Mouse (Mus musculus) intestine, embryonic 14.5 days (tissue): Measurements from ENCODE around the gene Gm20431. TPM values are rescaled to one million over a fixed set of nuclear protein-coding genes. Genes with fewer than 3 reads are reported as not detected.

Experiments
- ATAC-seq: fragments of 200-750 bp; cut with Nextera tagmentation; replicated peaks from 2 replicates; pipeline ENCODE4 v1.8.0; 2017; ENCODE audit warnings: low read depth, moderate number of reproducible peaks, moderate TSS enrichment, moderate library complexity; ENCODE audit not compliant: low FRiP score, low TSS enrichment
- DNase-seq: peaks from one replicate; pipeline ENCODE4 v3.0.0-alpha.2; 2018; ENCODE audit warnings: low spot score
- H3K27ac ChIP-seq: fragments of 300-500 bp; sonication (generic); 2 replicates; pipeline ENCODE4 v1.5.1; 2014; ENCODE audit warnings: low read depth, mild to moderate bottlenecking, control low read depth
- H3K27me3 ChIP-seq: fragments of 300-500 bp; sonication (generic); replicated peaks from 2 replicates; pipeline ENCODE4 v1.6.1; 2014; ENCODE audit warnings: low read length, control low read depth; ENCODE audit not compliant: control insufficient read depth, insufficient read depth
- H3K36me3 ChIP-seq: fragments of 300-500 bp; sonication (generic); 2 replicates; pipeline ENCODE4 v1.6.1; 2014; ENCODE audit warnings: low read length, control low read depth; ENCODE audit not compliant: control insufficient read depth, insufficient read depth
- H3K4me1 ChIP-seq: fragments of 300-500 bp; sonication (generic); replicated peaks from 2 replicates; pipeline ENCODE4 v1.6.1; 2014; ENCODE audit warnings: low read length, control low read depth, mixed read lengths; ENCODE audit not compliant: control insufficient read depth, insufficient read depth
- H3K4me2 ChIP-seq: fragments of 300-500 bp; sonication (generic); 2 replicates; pipeline ENCODE4 v1.6.1; 2014; ENCODE audit warnings: low read length
- H3K4me3 ChIP-seq: fragments of 300-500 bp; sonication (generic); 2 replicates; pipeline ENCODE4 v1.5.1; 2014; ENCODE audit warnings: low read depth, low read length, control low read depth, mixed read lengths
- H3K9ac ChIP-seq: fragments of 300-500 bp; sonication (generic); 2 replicates; pipeline ENCODE4 v1.6.1; 2014; ENCODE audit warnings: mild to moderate bottlenecking, low read length
- H3K9me3 ChIP-seq: fragments of 300-500 bp; sonication (generic); 2 replicates; pipeline ENCODE4 v1.6.1; 2016; ENCODE audit warnings: low read length, control low read depth; ENCODE audit not compliant: control insufficient read depth
- WGBS: fragments of 180-500 bp; shearing (Covaris S2); extraction: QIAGEN DNeasy Blood & Tissue Kit; methylation state at CpG from one replicate; pipeline ENCODE4 v1.1.7; 2014; 5-methylcytosine and 5-hydroxymethylcytosine counted together
- polyA plus RNA-seq: library from polyadenylated mRNA; unstranded; fragments of >200 nt; fragmentation: Nextera tagmentation; extraction: Ambion mirVana; gene quantifications from 2 replicates; pipeline ENCODE4 v1.2.1, GENCODE M21; 2014

Gm20431 gene
- polyA plus RNA-seq, 1 experiment from 2014 or later = 7.7 TPM

DNA sequence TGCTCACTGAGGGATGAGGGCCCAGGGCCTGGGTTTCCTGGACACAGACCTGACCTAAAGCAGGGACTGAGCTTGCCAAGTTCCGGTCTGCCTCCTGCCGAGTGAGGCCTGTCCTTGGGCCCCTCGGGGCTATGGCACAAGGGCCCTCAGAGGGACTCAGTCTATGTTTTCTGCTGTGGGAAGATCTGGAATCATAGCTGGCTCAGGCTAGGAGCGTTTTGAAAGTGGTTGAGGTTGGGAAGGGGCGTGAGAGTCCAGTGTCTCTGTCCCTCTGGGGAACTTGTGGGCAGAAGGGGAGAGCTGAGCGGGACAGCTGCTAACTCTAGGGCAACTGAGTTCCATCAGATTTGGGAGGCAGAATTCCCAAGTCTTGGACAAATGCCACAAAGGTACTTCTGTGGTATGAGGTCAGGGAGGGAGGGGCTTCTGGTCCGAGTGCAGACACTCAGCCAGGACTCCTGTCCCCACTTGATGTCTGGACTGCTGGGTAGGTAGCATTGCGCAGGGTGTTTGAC, 60.8 kb downstream of the Gm20431 start:
- H3K27ac ChIP-seq = no peak overlapping the region
- DNase-seq (no peak), ATAC-seq (no peak)
- H3K4me2 ChIP-seq = no peak overlapping the region
- H3K36me3 ChIP-seq = no peaks in the 10 kb centered on the region
- peaks cover 34% of the 10 kb centered on the region for H3K4me1 ChIP-seq
- 75% methylated on average over 8 of the region's 8 CpGs for WGBS
- H3K9me3 ChIP-seq = no peaks in the 10 kb centered on the region
- no peaks in the 10 kb centered on the region for H3K27me3 ChIP-seq
- no peak overlapping the region for H3K4me3 ChIP-seq
- no peak overlapping the region for H3K9ac ChIP-seq

GRCm38 (mm10) chr2:167599917-167600316, 61.4 kb downstream of the Gm20431 start:
- Histone ChIP-seq H3K4me2 (no peak overlapping the region), H3K27me3 (no peaks in the 10 kb centered on the region), H3K36me3 (no peaks in the 10 kb centered on the region), H3K4me3 (no peak overlapping the region), H3K9ac (no peak overlapping the region), H3K4me1 (peaks cover 39% of the 10 kb centered on the region), H3K9me3 (no peaks in the 10 kb centered on the region), H3K27ac (no peak overlapping the region)
- 49% methylated on average over 6 of the region's 6 CpGs for WGBS
- no peak for ATAC-seq
- DNase-seq = no peak

- Histone ChIP-seq H3K4me3 (no peak overlapping the region), H3K9me3 (no peaks in the 10 kb centered on the region), H3K27me3 (no peaks in the 10 kb centered on the region), H3K4me2 (no peak overlapping the region), H3K9ac (no peak overlapping the region), H3K4me1 (peaks cover 44% of the 10 kb centered on the region), H3K36me3 (no peaks in the 10 kb centered on the region), H3K27ac (no peak overlapping the region)
- WGBS = 91% methylated on average over 5 of the region's 5 CpGs
- ATAC-seq (no peak), DNase-seq (no peak)
Observed at GRCm38 (mm10) chr2:167599195-167599594, 62.1 kb downstream of the Gm20431 start.

DNA sequence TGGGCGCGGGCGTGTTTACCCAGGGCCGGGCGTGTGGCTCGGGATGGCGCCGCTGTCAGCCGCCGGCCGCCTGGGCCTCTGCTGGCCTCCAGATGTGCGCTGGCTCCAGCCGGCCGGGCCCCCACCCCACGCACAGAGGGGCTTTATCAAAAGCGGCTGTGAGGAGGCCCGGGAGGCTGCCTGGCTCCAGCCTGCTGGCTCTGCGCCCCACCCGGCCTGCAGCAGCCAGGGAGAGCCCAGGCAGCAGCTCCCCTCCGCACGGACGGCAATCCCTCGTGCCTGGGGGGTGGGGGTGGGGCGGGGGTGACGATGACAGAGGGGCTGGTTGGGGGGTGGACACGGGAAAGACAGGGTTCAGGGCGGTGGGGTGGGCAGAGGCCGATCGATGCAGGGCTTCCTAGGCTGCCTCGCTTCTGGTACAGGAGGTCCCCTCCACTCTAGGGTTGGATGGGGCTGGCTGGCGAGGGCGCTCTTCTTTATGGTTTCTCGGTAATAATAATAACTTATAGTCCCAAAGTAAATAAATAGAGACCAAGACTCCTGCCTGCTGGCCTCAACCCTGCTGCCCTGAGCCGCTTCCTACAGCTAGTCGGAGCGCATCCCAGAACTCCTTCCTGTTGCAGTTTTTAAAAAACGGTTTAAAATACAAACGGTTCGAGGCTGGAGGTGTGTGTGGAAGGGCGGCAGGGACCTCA, 63.7 kb downstream of the Gm20431 start:
- H3K9me3 ChIP-seq = no peaks in the 10 kb centered on the region
- DNase-seq = no peak
- peak; percentile 70 for ATAC-seq
- H3K36me3 ChIP-seq = no peaks in the 10 kb centered on the region
- peak overlapping the region; percentile 47 for H3K4me2 ChIP-seq
- peaks cover 58% of the 10 kb centered on the region for H3K4me1 ChIP-seq
- peak overlapping the region; percentile 79 for H3K27ac ChIP-seq
- 10% methylated on average over 38 of the region's 40 CpGs for WGBS
- peak overlapping the region; percentile 8; the same call in 1 of the 2 replicates for H3K4me3 ChIP-seq
- H3K9ac ChIP-seq = peak overlapping the region; percentile 34
- no peaks in the 10 kb centered on the region for H3K27me3 ChIP-seq

GRCm38 (mm10) chr2:167596726-167597491, 64.4 kb downstream of the Gm20431 start:
- Histone ChIP-seq H3K4me2 (peak overlapping the region; percentile 47), H3K9ac (peak overlapping the region; percentile 34), H3K36me3 (no peaks in the 10 kb centered on the region), H3K4me3 (peak overlapping the region; percentile 8; the same call in 1 of the 2 replicates), H3K27ac (peak overlapping the region; percentile 79), H3K4me1 (peaks cover 58% of the 10 kb centered on the region), H3K9me3 (no peaks in the 10 kb centered on the region), H3K27me3 (no peaks in the 10 kb centered on the region)
- no peak for ATAC-seq
- 22% methylated on average over 27 of the region's 27 CpGs for WGBS
- no peak for DNase-seq

DNA sequence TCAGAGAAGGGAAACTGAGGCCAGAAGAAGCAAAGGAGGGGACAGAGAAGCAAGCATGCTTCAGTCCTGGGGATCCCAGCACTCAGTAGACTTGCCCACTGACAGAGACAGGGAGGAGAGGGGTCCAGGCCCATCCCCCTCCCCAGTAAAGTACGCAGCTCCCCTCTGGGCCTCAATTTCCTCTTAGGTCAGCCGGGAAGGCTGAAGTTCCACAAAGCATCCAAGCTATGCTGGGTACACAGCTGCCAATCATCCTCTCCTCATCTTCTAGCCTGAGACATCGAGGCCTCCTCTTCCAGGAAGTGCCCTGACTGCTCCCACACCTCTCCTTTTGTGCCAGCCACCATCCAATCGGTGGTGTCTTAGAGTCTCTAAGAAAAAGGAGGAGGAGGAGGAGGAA, 65.0 kb downstream of the Gm20431 start:
- Histone ChIP-seq H3K36me3 (no peaks in the 10 kb centered on the region), H3K4me2 (no peak overlapping the region), H3K27ac (peak overlapping the region; percentile 86), H3K9ac (no peak overlapping the region), H3K27me3 (no peaks in the 10 kb centered on the region), H3K9me3 (no peaks in the 10 kb centered on the region), H3K4me1 (peaks cover 58% of the 10 kb centered on the region), H3K4me3 (no peak overlapping the region)
- no peak for ATAC-seq
- WGBS = 32% methylated on average over 3 of the region's 4 CpGs
- no peak for DNase-seq

GRCm38 (mm10) chr2:167595761-167596171, 65.5 kb downstream of the Gm20431 start:
- no peaks in the 10 kb centered on the region for H3K36me3 ChIP-seq
- peak overlapping the region; percentile 86 for H3K27ac ChIP-seq
- ATAC-seq = 0 out of 2 replicates have a peak, but pooled peaks have one; percentile 16
- H3K9me3 ChIP-seq = no peaks in the 10 kb centered on the region
- WGBS = 26% methylated on average over 14 of the region's 14 CpGs
- H3K27me3 ChIP-seq = no peaks in the 10 kb centered on the region
- H3K9ac ChIP-seq = 0 out of 2 replicates have a peak overlapping the region, but pooled peaks have one; percentile 2
- H3K4me1 ChIP-seq = peaks cover 55% of the 10 kb centered on the region
- H3K4me2 ChIP-seq = no peak overlapping the region
- no peak for DNase-seq
- H3K4me3 ChIP-seq = no peak overlapping the region

GRCm38 (mm10) chr2:167594444-167594934, 66.8 kb downstream of the Gm20431 start:
- H3K4me1 ChIP-seq = peaks cover 51% of the 10 kb centered on the region
- no peaks in the 10 kb centered on the region for H3K27me3 ChIP-seq
- WGBS = 19% methylated on average over 10 of the region's 10 CpGs
- H3K36me3 ChIP-seq = no peaks in the 10 kb centered on the region
- H3K27ac ChIP-seq = peak overlapping the region; percentile 86
- DNase-seq (peak; percentile 75), ATAC-seq (no peak)
- H3K4me2 ChIP-seq = peak overlapping the region; percentile 6; the same call in 1 of the 2 replicates
- H3K9me3 ChIP-seq = no peaks in the 10 kb centered on the region
- H3K4me3 ChIP-seq = no peak overlapping the region
- H3K9ac ChIP-seq = no peak overlapping the region
